Mouse (Mus musculus): ENCODE results near the gene Ildr2. TPM values are rescaled to one million over a fixed set of nuclear protein-coding genes. Genes with fewer than 3 reads are reported as not detected.
A peak's percentile ranks its signal among the peaks of the same experiment; 100 is the strongest.

Ildr2 gene
- total and polyA plus RNA-seq, 3 experiments: not detected

- H3K4me3 ChIP-seq (replicated peaks in 1 of 3; ENCODE audit: low read depth in 2 of 3, low read length in 2 of 3, poor library complexity in 1 of 3): no peak overlapping the region
- in situ Hi-C loops (cut with MboI; ENCODE audit: low pct_ligation_motif_present, low pct_unique_long_range_greater_than_20kb, low sequenced_read_pairs) (no loop called here), dilution Hi-C loops (cut with MboI; ENCODE audit: extremely low pct_ligation_motif_present, extremely low pct_unique_long_range_greater_than_20kb, low sequenced_read_pairs) (no loop called here)
- no peaks in the 10 kb centered on the region for H3K36me3 ChIP-seq (replicated peaks in 1 of 2; ENCODE audit: control insufficient read depth in 1 of 2, insufficient read depth in 1 of 2, low read length in 1 of 2)
- H3K4me1 ChIP-seq (ENCODE audit: control insufficient read depth in 1 of 2, insufficient read depth in 2 of 2): no peaks in the 10 kb centered on the region
- H3K27me3 ChIP-seq (replicated peaks): peaks cover 12% of the 10 kb centered on the region
- H3K27ac ChIP-seq (ENCODE audit: insufficient read depth, low read depth): no peak overlapping the region
- no peak for DNase-seq (ENCODE audit: extremely low read depth)
- H3K9ac ChIP-seq (ENCODE audit: insufficient read depth, low read depth): no peak overlapping the region
- no peak overlapping the region for H3K4me2 ChIP-seq (ENCODE audit: insufficient read depth, low read depth, poor library complexity, severe bottlenecking)
- no peaks in the 10 kb centered on the region for H3K9me3 ChIP-seq (replicated peaks; ENCODE audit: low read length)
- H3K79me2 ChIP-seq (replicated peaks; ENCODE audit: control insufficient read depth, extremely low read depth, insufficient read depth, poor library complexity, severe bottlenecking): no peaks in the 10 kb centered on the region
- TF ChIP-seq BHLHE40 (IDR thresholded peaks at IDR 0.05; ENCODE audit: low read depth, low read length): no peak
- no peak for TF ChIP-seq IRF4 (IDR thresholded peaks at IDR 0.05; ENCODE audit: low read depth, low read length)
- TF ChIP-seq NELFE (IDR thresholded peaks at IDR 0.05; ENCODE audit: low read depth, low read length): no peak
- TF ChIP-seq ELF1 (IDR thresholded peaks at IDR 0.05; ENCODE audit: low read depth, low read length): no peak
- no peak for TF ChIP-seq POLR2A (IDR thresholded peaks at IDR 0.05; ENCODE audit: low read depth, low read length)
- no peak for TF ChIP-seq SMC3 (IDR thresholded peaks at IDR 0.05; ENCODE audit: low read depth, low read length)
- TF ChIP-seq JUND (conservative IDR thresholded peaks at IDR 0.05; ENCODE audit: low read depth, low read length): no peak
- no peak for TF ChIP-seq USF1 (IDR thresholded peaks at IDR 0.05; ENCODE audit: low read depth, low read length)
- no peak for TF ChIP-seq ETS1 (conservative IDR thresholded peaks at IDR 0.05; ENCODE audit: low read depth, low read length)
- no peak for TF ChIP-seq CHD1 (IDR thresholded peaks at IDR 0.05; ENCODE audit: low read depth, low read length)
- no peak for TF ChIP-seq ZNF384 (IDR thresholded peaks at IDR 0.05; ENCODE audit: low read depth, low read length)
These were observed 43.7 kb downstream of the Ildr2 start for GRCm38 (mm10) chr1:166297499-166298111.

- H3K36me3 ChIP-seq (replicated peaks in 1 of 2; ENCODE audit: control insufficient read depth in 1 of 2, insufficient read depth in 1 of 2, low read length in 1 of 2): no peaks in the 10 kb centered on the region
These were observed 44.9 kb downstream of the Ildr2 start for GRCm38 (mm10) chr1:166298884-166299283.

GRCm38 (mm10) chr1:166299821-166300220 lies 45.9 kb downstream of the Ildr2 start:
- H3K79me2 ChIP-seq (replicated peaks; ENCODE audit: control insufficient read depth, extremely low read depth, insufficient read depth, poor library complexity, severe bottlenecking): no peaks in the 10 kb centered on the region
- no peak overlapping the region for H3K27ac ChIP-seq (ENCODE audit: insufficient read depth, low read depth)
- no peaks in the 10 kb centered on the region for H3K9me3 ChIP-seq (replicated peaks; ENCODE audit: low read length)
- in situ Hi-C loops (cut with MboI; ENCODE audit: low pct_ligation_motif_present, low pct_unique_long_range_greater_than_20kb, low sequenced_read_pairs) (loop anchor here (25.0 kb wide), 1 partner anchor 138 kb away; no protein-coding TSS in a partner anchor), dilution Hi-C loops (cut with MboI; ENCODE audit: extremely low pct_ligation_motif_present, extremely low pct_unique_long_range_greater_than_20kb, low sequenced_read_pairs) (no loop called here)
- peak overlapping the region; percentile 5; the same call in 1 of the 2 replicates for H3K4me2 ChIP-seq (ENCODE audit: insufficient read depth, low read depth, poor library complexity, severe bottlenecking)
- no peak overlapping the region for H3K9ac ChIP-seq (ENCODE audit: insufficient read depth, low read depth)
- H3K4me1 ChIP-seq (ENCODE audit: control insufficient read depth in 1 of 2, insufficient read depth in 2 of 2): no peaks in the 10 kb centered on the region
- peaks cover 8% of the 10 kb centered on the region for H3K27me3 ChIP-seq (replicated peaks)
- no peak for TF ChIP-seq BHLHE40 (IDR thresholded peaks at IDR 0.05; ENCODE audit: low read depth, low read length)
- TF ChIP-seq MEF2A (IDR thresholded peaks at IDR 0.05; ENCODE audit: borderline replicate concordance, low read depth, low read length): no peak
- TF ChIP-seq EP300 (IDR thresholded peaks at IDR 0.05; ENCODE audit: low read length): no peak
- no peak for TF ChIP-seq CHD1 (IDR thresholded peaks at IDR 0.05; ENCODE audit: low read depth, low read length)
- no peak for TF ChIP-seq ETS1 (conservative IDR thresholded peaks at IDR 0.05; ENCODE audit: low read depth, low read length)
- no peak for TF ChIP-seq RCOR1 (conservative IDR thresholded peaks at IDR 0.05; ENCODE audit: low read depth, low read length)
- TF ChIP-seq IRF4 (IDR thresholded peaks at IDR 0.05; ENCODE audit: low read depth, low read length): no peak
- no peak for TF ChIP-seq TCF12 (IDR thresholded peaks at IDR 0.05; ENCODE audit: low read depth, low read length)
- TF ChIP-seq JUN (IDR thresholded peaks at IDR 0.05; ENCODE audit: insufficient read depth, low read depth, low read length): no peak
- no peak for TF ChIP-seq HCFC1 (IDR thresholded peaks at IDR 0.05; ENCODE audit: low read depth, low read length)
- TF ChIP-seq USF1 (IDR thresholded peaks at IDR 0.05; ENCODE audit: low read depth, low read length): no peak
- no peak for TF ChIP-seq ZKSCAN1 (IDR thresholded peaks at IDR 0.05; ENCODE audit: borderline replicate concordance, low read depth, low read length)
- TF ChIP-seq CTCF (conservative IDR thresholded peaks at IDR 0.05 in 1 of 2, IDR thresholded peaks at IDR 0.05 in 1 of 2; ENCODE audit: low read depth in 2 of 2, low read length in 2 of 2): no peak
- TF ChIP-seq SIN3A (IDR thresholded peaks at IDR 0.05; ENCODE audit: low read length): no peak
- TF ChIP-seq POLR2A (IDR thresholded peaks at IDR 0.05; ENCODE audit: low read depth, low read length): no peak
- TF ChIP-seq JUND (conservative IDR thresholded peaks at IDR 0.05; ENCODE audit: low read depth, low read length): no peak
- TF ChIP-seq MAFK (IDR thresholded peaks at IDR 0.05; ENCODE audit: insufficient replicate concordance, low read length): no peak
- no peak for TF ChIP-seq ELF1 (IDR thresholded peaks at IDR 0.05; ENCODE audit: low read depth, low read length)
- TF ChIP-seq MXI1 (IDR thresholded peaks at IDR 0.05; ENCODE audit: low read depth, low read length): no peak
- no peak for DNase-seq (ENCODE audit: extremely low read depth)
- H3K36me3 ChIP-seq (replicated peaks in 1 of 2; ENCODE audit: control insufficient read depth in 1 of 2, insufficient read depth in 1 of 2, low read length in 1 of 2): no peaks in the 10 kb centered on the region
- H3K4me3 ChIP-seq (replicated peaks in 1 of 3; ENCODE audit: low read depth in 2 of 3, low read length in 2 of 3, poor library complexity in 1 of 3): no peak overlapping the region

More at GRCm38 (mm10) chr1:166298884-166299283, 44.9 kb downstream of the Ildr2 start:
- Histone ChIP-seq H3K27me3 (replicated peaks) (peaks cover 12% of the 10 kb centered on the region), H3K27ac (ENCODE audit: insufficient read depth, low read depth) (no peak overlapping the region), H3K4me1 (ENCODE audit: control insufficient read depth in 1 of 2, insufficient read depth in 2 of 2) (no peaks in the 10 kb centered on the region), H3K4me3 (replicated peaks in 1 of 3; ENCODE audit: low read depth in 2 of 3, low read length in 2 of 3, poor library complexity in 1 of 3) (no peak overlapping the region), H3K9ac (ENCODE audit: insufficient read depth, low read depth) (no peak overlapping the region), H3K79me2 (replicated peaks; ENCODE audit: control insufficient read depth, extremely low read depth, insufficient read depth, poor library complexity, severe bottlenecking) (no peaks in the 10 kb centered on the region), H3K4me2 (ENCODE audit: insufficient read depth, low read depth, poor library complexity, severe bottlenecking) (no peak overlapping the region), H3K9me3 (replicated peaks; ENCODE audit: low read length) (no peaks in the 10 kb centered on the region)
- DNase-seq (ENCODE audit: extremely low read depth): no peak
- dilution Hi-C loops (cut with MboI; ENCODE audit: extremely low pct_ligation_motif_present, extremely low pct_unique_long_range_greater_than_20kb, low sequenced_read_pairs) (no loop called here), in situ Hi-C loops (cut with MboI; ENCODE audit: low pct_ligation_motif_present, low pct_unique_long_range_greater_than_20kb, low sequenced_read_pairs) (no loop called here)
- TF ChIP-seq ZNF384 (IDR thresholded peaks at IDR 0.05; ENCODE audit: low read depth, low read length): no peak

Data from CH12.LX (cell line).